Mouse (Mus musculus) G1E (cell line): ENCODE data around the gene Iqcf1. TPM values are rescaled to one million over a fixed set of nuclear protein-coding genes. Genes with fewer than 3 reads are reported as not detected.

ENCODE experiments used
- ATAC-seq: 2 replicates; pipeline ENCODE4 v1.8.0; 2016; ENCODE audit warnings: mild to moderate bottlenecking; ENCODE audit not compliant: insufficient number of reproducible peaks, poor library complexity, low FRiP score, severe bottlenecking; ENCODE audit errors: extremely low read depth
- DNase-seq: peaks from one replicate; pipeline ENCODE4 v3.0.0; 2012; ENCODE audit warnings: low spot score
- H3K27me3 ChIP-seq: 2 replicates; pipeline ENCODE4 v1.6.1; 2012; ENCODE audit warnings: mild to moderate bottlenecking, low read length, inconsistent platforms; ENCODE audit not compliant: insufficient read depth
- H3K36me3 ChIP-seq: replicated peaks from 2 replicates; pipeline ENCODE3; 2012; ENCODE audit warnings: mild to moderate bottlenecking, inconsistent platforms
- H3K4me1 ChIP-seq: 2 replicates; pipeline ENCODE4 v1.6.1; 2012; ENCODE audit warnings: low read depth, low read length, inconsistent platforms, mixed read lengths; ENCODE audit not compliant: insufficient read depth
- H3K4me3 ChIP-seq: 2 replicates; pipeline ENCODE4 v1.5.1; 2012; ENCODE audit warnings: low read depth, mild to moderate bottlenecking, inconsistent platforms, low read length, moderate library complexity, mixed read lengths
- H3K9me3 ChIP-seq: replicated peaks from 2 replicates; pipeline ENCODE4 v1.6.1; 2012; ENCODE audit warnings: inconsistent platforms
- CTCF ChIP-seq: IDR thresholded peaks from 2 replicates; pipeline ENCODE4 v1.5.1; 2012; ENCODE audit warnings: low read depth, low read length, inconsistent platforms, mixed read lengths
- GATA1 ChIP-seq: IDR thresholded peaks from 2 replicates; pipeline ENCODE4 v1.6.1; 2012; ENCODE audit warnings: borderline replicate concordance, low read length, inconsistent platforms, mixed read lengths
- GATA2 ChIP-seq: IDR thresholded peaks from 2 replicates; pipeline ENCODE4 v1.6.1; 2012; ENCODE audit warnings: low read depth, low read length, inconsistent platforms, borderline replicate concordance
- POLR2AphosphoS5 ChIP-seq: IDR thresholded peaks from 2 replicates; pipeline ENCODE4 v1.6.1; 2012; ENCODE audit warnings: low read depth, low read length, inconsistent platforms; ENCODE audit not compliant: insufficient replicate concordance
- TAL1 ChIP-seq: conservative IDR thresholded peaks from 2 replicates; pipeline ENCODE4 v1.6.1; 2012; ENCODE audit warnings: low read depth, low read length, inconsistent platforms, mixed read lengths
- polyA plus RNA-seq: library from polyadenylated mRNA; stranded (reverse); fragments of >175 nt; gene quantifications from 2 replicates; pipeline ENCODE4 v1.2.3, GENCODE M21; 2012
- total RNA-seq, 2 experiments: library from RNA; stranded (forward) in 1 of 2; stranded (reverse) in 1 of 2; fragments of 200-1000 nt in 1 of 2; fragments of >200 nt in 1 of 2; fragmentation: Nextera tagmentation in 1 of 2; gene quantifications; 2 replicates each; pipeline ENCODE4 v1.2.3; 2014 to 2017

The Iqcf1 gene
- total and polyA plus RNA-seq, 3 experiments = not detected

DNA sequence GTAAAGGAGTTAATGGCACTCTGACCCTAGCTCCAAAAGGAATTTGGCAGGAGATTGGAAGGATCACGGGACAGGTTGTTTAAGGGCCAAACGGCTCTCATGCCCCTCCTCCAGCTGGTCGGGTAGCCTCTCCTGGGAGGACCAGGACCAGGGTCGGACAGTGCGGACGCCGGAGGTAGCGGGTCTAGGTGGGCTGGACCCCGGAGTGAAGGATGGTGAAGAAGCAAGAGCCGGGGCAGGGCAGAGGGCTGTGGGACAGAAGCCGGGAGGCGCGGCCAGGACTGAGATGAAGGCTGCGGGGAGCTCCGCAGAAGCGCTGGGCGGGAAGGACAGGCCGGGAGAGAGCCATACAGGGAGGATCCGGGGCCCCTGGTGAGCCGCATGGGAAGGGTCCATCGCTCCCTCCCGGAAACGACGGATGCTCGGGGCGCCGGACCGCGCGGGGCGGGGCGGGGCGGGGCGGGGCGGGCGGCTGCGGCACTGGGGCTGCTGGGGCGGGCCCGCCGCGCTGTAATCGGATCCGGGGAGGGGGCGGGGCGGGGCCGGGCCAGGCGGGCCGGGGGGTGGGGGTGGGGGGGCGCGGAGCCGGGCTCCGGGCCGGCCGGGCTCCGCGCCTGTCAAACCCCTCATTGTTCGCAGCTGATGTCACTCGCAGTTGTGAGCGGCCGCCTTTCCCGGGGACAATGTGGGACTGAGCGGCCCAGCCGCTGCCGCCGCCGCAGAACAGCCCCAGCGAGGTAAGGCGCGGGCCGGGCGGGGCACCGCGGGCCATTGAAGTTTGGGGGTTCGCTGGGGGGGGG is 46.3 kb upstream of the Iqcf1 start, which contains the start of gene Pcbp4:
Gene Pcbp4, plus strand, starts transcription at position 21 of the 800 bp plus-strand sequence.
- peak; percentile 29 for ATAC-seq
- Histone ChIP-seq H3K4me1 (peaks cover 54% of the 10 kb centered on the region), H3K4me3 (peak within 1 kb of the TSS; percentile 73), H3K9me3 (no peaks in the 10 kb centered on the region), H3K36me3 (no peaks in the 10 kb centered on the region), H3K27me3 (peaks cover 82% of the 10 kb centered on the region)
- DNase-seq = peak; percentile 76
- no peak for TF ChIP-seq TAL1
- no peak for TF ChIP-seq POLR2AphosphoS5
- TF ChIP-seq GATA1 = no peak
- no peak for TF ChIP-seq GATA2
- no peak for TF ChIP-seq CTCF

DNA sequence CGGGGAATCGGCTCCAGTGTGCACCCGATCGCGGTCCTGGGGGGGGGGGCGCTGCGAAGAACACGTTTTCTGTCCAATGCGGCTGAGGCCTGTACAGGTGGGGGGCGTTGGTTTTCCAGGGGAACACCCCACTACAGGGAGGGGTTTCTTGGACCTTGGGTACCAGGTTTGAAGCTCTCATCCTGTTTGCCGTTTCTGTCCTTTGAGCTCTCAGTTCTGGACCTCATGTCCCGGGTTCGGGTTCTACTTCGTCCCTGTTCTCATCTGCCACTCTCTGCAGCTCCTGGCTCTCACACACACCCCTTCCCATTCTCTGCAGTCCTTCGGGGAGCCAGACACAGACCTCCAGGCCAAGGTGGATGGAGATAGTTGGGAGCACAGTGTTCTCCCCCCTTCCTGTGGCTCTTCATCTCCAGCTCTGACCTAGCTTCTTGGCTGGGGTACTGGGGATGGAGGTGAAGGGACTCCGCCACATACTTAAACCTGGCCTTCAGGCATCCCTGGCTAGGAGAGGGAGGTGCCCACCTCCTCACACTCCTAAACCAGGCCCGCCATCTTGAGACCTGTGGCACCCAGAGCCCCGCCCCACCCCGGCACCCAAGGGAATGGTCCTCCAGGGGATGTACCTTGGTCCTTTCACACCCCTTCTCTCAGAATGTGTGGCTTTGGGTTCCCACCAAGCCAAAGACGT is 45.6 kb upstream of the Iqcf1 start:
- TF ChIP-seq POLR2AphosphoS5 (no peak), GATA2 (no peak), TAL1 (no peak), CTCF (no peak), GATA1 (no peak)
- DNase-seq (no peak), ATAC-seq (no peak)
- H3K4me3 ChIP-seq = peak overlapping the region; percentile 73
- peaks cover 86% of the 10 kb centered on the region for H3K27me3 ChIP-seq
- H3K4me1 ChIP-seq = peaks cover 48% of the 10 kb centered on the region
- H3K36me3 ChIP-seq = no peaks in the 10 kb centered on the region
- H3K9me3 ChIP-seq = no peaks in the 10 kb centered on the region

DNA sequence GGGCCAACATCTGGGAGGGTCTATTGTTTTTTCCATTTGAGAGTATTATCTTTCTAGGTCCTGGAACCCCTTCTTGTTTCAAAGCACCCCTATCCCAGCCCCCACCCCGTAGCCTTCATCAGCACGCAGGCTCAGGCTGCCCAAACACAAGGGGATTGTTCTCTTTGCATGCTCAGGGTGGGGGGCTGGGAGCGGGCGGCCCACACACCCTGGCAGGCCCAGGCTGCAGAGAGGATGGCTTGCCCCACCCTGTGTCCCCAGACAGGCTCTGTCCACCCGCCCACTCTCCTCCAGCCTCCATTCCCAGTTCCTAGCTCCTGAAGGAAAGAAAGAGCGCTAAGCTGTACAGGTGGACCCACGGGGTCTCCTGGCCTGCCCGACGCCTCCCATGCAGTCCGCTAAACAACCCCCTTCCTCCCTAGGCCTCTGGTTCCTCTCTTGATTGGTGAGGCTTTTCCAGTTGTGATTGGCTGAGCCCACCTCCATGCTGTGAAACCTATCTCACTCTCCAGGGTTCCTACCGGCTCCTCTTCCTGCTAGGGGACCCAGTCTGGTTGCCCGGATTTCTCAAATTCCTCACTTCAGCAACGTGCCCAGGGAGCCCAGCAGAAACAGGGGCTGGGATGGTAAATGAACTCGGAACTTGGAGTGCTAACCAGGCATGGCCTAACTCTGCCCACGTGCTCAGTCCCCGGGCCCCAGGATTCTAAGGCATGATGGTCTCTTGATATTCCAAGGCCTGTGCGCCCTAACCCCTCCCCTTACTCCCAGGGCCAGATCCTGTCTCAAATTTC is 44.7 kb upstream of the Iqcf1 start:
- no peak for TF ChIP-seq TAL1
- DNase-seq (no peak), ATAC-seq (no peak)
- no peaks in the 10 kb centered on the region for H3K36me3 ChIP-seq
- no peaks in the 10 kb centered on the region for H3K9me3 ChIP-seq
- H3K4me3 ChIP-seq = no peak overlapping the region
- H3K4me1 ChIP-seq = peaks cover 48% of the 10 kb centered on the region
- peaks cover 90% of the 10 kb centered on the region for H3K27me3 ChIP-seq

DNA sequence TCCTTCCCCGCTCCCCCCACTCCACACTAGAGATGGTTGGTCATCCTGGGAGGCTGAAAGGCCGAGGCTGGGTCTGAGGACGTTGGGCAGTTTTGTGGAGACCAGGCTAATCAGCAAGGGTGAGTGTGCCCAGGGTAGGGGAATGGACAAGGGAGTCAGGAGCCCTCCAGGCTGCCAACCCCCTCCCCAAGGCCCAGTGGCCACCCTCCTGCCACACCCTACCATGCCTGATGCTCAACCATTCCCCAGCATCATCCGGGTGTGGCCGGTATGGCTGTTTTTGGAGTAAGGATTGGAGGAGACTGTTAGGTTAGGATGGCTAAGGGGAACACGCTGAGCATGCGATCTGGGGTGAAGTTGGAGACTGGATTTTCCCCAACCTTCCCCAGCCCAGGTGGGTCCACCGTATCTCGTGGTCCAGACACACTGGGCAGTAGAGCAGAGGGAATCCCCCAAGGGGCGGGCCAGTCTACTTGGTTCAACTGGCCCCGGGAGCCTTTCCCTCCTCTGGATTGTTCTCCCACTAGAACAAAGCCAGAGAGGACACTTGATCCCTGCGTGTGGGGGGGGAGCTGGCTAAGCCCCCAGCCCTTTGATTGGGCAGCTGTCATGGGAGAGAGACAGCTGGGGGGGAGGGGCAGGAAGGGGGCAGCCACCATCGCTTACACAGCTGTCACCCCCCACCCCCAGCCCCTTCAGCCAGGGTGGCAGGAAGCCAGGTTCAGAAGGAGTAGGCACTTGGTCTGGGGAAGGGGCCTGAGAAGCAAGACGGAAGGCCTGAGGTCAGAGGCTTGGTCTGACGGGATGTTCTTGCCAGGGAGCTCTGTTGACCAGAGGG is 43.2 kb upstream of the Iqcf1 start:
- no peak for ATAC-seq
- H3K9me3 ChIP-seq = no peaks in the 10 kb centered on the region
- H3K27me3 ChIP-seq = peaks cover 86% of the 10 kb centered on the region
- DNase-seq = no peak
- no peak for TF ChIP-seq GATA1
- TF ChIP-seq CTCF = no peak
- no peak for TF ChIP-seq TAL1
- no peak for TF ChIP-seq POLR2AphosphoS5
- TF ChIP-seq GATA2 = no peak
- no peak overlapping the region for H3K4me3 ChIP-seq
- no peaks in the 10 kb centered on the region for H3K36me3 ChIP-seq
- H3K4me1 ChIP-seq = peaks cover 35% of the 10 kb centered on the region

DNA sequence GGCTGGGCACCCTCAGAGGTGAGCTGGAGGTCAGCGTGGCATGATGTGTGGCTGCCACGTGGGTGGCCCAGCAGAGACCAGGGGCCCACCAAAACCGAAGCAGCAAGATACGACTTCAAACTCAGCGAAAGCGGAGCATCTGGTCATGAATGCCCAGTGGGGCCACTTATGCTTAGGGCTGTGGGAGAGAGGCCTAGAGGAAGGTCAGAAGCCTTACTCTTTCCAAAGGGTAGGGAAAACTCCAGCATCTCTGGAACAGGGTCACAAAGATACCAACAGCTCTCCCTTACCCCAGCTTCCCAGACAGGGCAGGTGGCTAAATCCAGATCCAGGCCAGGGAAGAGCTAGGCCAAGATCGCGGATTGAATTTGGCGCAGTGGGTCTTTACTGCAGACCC is 42.6 kb upstream of the Iqcf1 start:
- TF ChIP-seq POLR2AphosphoS5 (no peak), CTCF (no peak), TAL1 (no peak), GATA1 (no peak), GATA2 (no peak)
- DNase-seq (no peak), ATAC-seq (no peak)
- Histone ChIP-seq H3K36me3 (no peaks in the 10 kb centered on the region), H3K4me3 (no peak overlapping the region), H3K9me3 (no peaks in the 10 kb centered on the region), H3K4me1 (peaks cover 30% of the 10 kb centered on the region), H3K27me3 (peaks cover 84% of the 10 kb centered on the region)

DNA sequence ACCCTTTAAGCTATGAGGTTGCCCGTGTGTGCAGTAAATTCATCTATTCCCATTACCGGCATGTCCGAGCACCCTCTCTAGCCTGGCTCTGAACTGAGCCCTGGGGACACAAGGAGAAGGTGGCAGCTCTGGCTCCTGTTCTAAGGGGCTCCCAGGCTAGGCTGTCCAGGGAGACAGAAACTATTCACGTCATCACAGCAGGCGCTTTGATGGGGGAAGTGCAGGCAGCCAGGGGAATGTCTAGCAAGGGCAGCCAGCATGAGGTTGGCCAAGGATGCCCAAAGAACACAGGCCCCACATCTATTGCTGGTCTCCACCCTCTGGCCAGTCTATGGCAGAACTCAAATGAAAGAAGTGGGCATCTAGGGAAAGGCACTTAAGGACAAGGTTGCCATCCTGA is 41.8 kb upstream of the Iqcf1 start:
- H3K4me3 ChIP-seq = no peak overlapping the region
- no peak for DNase-seq
- no peak for ATAC-seq
- peaks cover 23% of the 10 kb centered on the region for H3K4me1 ChIP-seq
- H3K9me3 ChIP-seq = no peaks in the 10 kb centered on the region
- no peaks in the 10 kb centered on the region for H3K36me3 ChIP-seq
- peaks cover 78% of the 10 kb centered on the region for H3K27me3 ChIP-seq
- TF ChIP-seq GATA1 (no peak), POLR2AphosphoS5 (no peak), TAL1 (no peak), CTCF (no peak), GATA2 (no peak)
